ENCODE assay signal across 12 mouse cellular contexts in the genomic region with DNA sequence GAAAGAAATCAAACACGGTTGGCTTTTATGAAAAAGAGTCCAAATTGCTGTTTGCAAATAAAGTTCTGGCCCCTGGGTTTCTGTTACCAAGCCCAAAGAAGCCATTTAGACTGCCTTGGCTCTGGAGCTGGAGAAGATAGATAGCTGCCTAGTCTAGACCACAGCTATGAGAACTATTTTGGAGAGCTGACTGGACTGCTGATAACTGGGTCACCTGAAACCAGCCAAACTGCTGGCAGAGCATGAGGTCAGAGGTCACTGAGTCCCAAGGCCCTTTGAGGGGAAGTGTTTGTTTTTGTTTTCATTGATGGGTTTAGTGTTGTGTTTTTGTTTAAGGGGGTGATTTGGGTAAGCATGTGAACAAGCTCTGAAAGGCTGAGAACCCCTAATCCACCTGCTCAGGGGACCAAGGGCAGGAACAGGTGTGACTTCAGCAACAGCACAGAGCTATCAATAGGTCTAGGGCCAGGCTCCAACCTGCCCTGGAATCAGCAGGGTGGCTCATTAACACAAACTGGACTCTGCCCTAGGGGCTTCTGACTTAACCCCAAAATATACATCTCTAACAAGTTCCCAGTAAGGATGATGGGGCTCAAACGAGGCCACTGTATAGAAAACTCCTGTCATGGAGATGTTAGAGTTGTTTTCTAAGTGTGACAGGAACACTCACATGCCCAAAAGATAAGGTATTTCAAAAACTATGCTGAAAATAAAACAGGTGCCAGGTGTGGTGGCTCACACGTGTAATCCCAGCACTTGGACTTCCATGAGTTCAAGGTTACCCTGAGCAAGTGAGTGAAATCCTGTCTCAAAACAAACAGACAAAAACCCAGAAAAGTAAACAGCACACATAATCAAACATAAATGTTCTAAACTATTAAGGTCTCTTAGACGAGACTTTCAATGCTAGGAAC. TPM values are rescaled to one million over a fixed set of nuclear protein-coding genes. Genes with fewer than 3 reads are reported as not detected.
A peak's percentile ranks its signal among the peaks of the same experiment; 100 is the strongest.
DNase-seq lines count a peak whose midpoint lies in the region; ATAC-seq lines count a peak whose summit lies in the region.
"Had no signal": no experiment of that assay in that cellular context is flagged by ENCODE, and none has a peak within 500 bp of the region (broad histone marks: within the 10 kb centered on the region; RNA-seq: fewer than 3 reads in every experiment).

No protein-coding gene starts in this region.

- H3K27ac ChIP-seq in heart, embryonic 11.5 days (ENCODE audit: low read depth, low read length) = no peak overlapping the region
- H3K27ac ChIP-seq in heart, embryonic 10.5 days = 0 out of 2 replicates have a peak overlapping the region, but pooled peaks have one; percentile 56
- no peak overlapping the region for H3K27ac ChIP-seq in midbrain, embryonic 10.5 days (replicated peaks)
- H3K27ac ChIP-seq: forebrain, embryonic 12.5 days; hindbrain, embryonic 14.5 days; layer of hippocampus, adult 2 months had no signal

- no peaks in the 10 kb centered on the region for H3K9me3 ChIP-seq in heart, embryonic 11.5 days (replicated peaks; ENCODE audit: control insufficient read depth, low read length)
- H3K9me3 ChIP-seq in heart, embryonic 10.5 days = no peaks in the 10 kb centered on the region
- no peaks in the 10 kb centered on the region for H3K9me3 ChIP-seq in midbrain, embryonic 10.5 days (replicated peaks)
- H3K9me3 ChIP-seq: forebrain, embryonic 12.5 days had no signal

- H3K4me2 ChIP-seq in heart, embryonic 11.5 days = no peak overlapping the region
- H3K4me2 ChIP-seq: forebrain, embryonic 12.5 days; hindbrain, embryonic 14.5 days had no signal

- DNase-seq in heart, adult 18-20 months = peak; percentile 33 to 50
- DNase-seq in urinary bladder, postnatal 14 days (ENCODE audit: low spot score) = peak; percentile 8
- no peak for DNase-seq in urinary bladder, postnatal 10 days (ENCODE audit: low spot score)
- DNase-seq in heart, embryonic 10.5 days (ENCODE audit: low spot score) = no peak
- no peak for DNase-seq in midbrain, embryonic 10.5 days (ENCODE audit: low spot score)
- DNase-seq in cerebellum, adult 9-11 months = no peak
- no peak for DNase-seq in frontal cortex, postnatal 14 days (ENCODE audit: low spot score in 2 of 2)

- 57% methylated on average over 4 of the region's 4 CpGs for WGBS in heart, embryonic 11.5 days (ENCODE audit: insufficient replicate concordance)
- 61% methylated on average over 4 of the region's 4 CpGs for WGBS in heart, embryonic 10.5 days
- WGBS in midbrain, embryonic 10.5 days = 65% methylated on average over 4 of the region's 4 CpGs

- no peaks in the 10 kb centered on the region for H3K36me3 ChIP-seq in heart, embryonic 11.5 days (ENCODE audit: control insufficient read depth, insufficient read depth, low read length)
- no peaks in the 10 kb centered on the region for H3K36me3 ChIP-seq in heart, embryonic 10.5 days
- H3K36me3 ChIP-seq in midbrain, embryonic 10.5 days = no peaks in the 10 kb centered on the region
- H3K36me3 ChIP-seq: forebrain, embryonic 12.5 days had no signal

- H3K27me3 ChIP-seq in heart, embryonic 11.5 days (ENCODE audit: control insufficient read depth, insufficient read depth, low read length) = no peaks in the 10 kb centered on the region
- H3K27me3 ChIP-seq in heart, embryonic 10.5 days (ENCODE audit: insufficient read depth, poor library complexity, severe bottlenecking) = no peaks in the 10 kb centered on the region
- no peaks in the 10 kb centered on the region for H3K27me3 ChIP-seq in midbrain, embryonic 10.5 days (ENCODE audit: low read depth, poor library complexity, severe bottlenecking)
- H3K27me3 ChIP-seq: forebrain, embryonic 12.5 days had no signal

- no peak for ATAC-seq in heart, embryonic 11.5 days (replicated peaks; ENCODE audit: insufficient number of reproducible peaks, low FRiP score, low TSS enrichment)

- H3K9ac ChIP-seq in heart, embryonic 11.5 days (ENCODE audit: low read depth, low read length) = no peak overlapping the region
- H3K9ac ChIP-seq: forebrain, embryonic 12.5 days; hindbrain, embryonic 14.5 days had no signal

- H3K4me1 ChIP-seq in heart, embryonic 11.5 days (ENCODE audit: control insufficient read depth, insufficient read depth, low read length) = peaks cover 8% of the 10 kb centered on the region; the same call in 1 of the 2 replicates
- peaks cover 22% of the 10 kb centered on the region for H3K4me1 ChIP-seq in heart, embryonic 10.5 days
- H3K4me1 ChIP-seq in midbrain, embryonic 10.5 days = peaks cover 4% of the 10 kb centered on the region; the same call in 1 of the 2 replicates
- H3K4me1 ChIP-seq: forebrain, embryonic 12.5 days had no signal

- H3K4me3 ChIP-seq in heart, embryonic 11.5 days (ENCODE audit: low read depth, low read length) = no peak overlapping the region
- no peak overlapping the region for H3K4me3 ChIP-seq in heart, embryonic 10.5 days
- H3K4me3 ChIP-seq in midbrain, embryonic 10.5 days = no peak overlapping the region
- H3K4me3 ChIP-seq: forebrain, embryonic 12.5 days; layer of hippocampus, adult 2 months had no signal

RNA-seq across cellular contexts. Expression of gene Fam160a1, which starts 3.7 kb away (rescaled TPM):
- total RNA-seq in heart, adult 18-20 months (2021) = 10 to 100 TPM; 47.6 to 48.0 TPM
- 2.7 and 3.4 TPM in 2 replicates for polyA plus RNA-seq in heart, embryonic 11.5 days (2014; fragmentation: Nextera tagmentation; extraction: Ambion mirVana)
- 1.7 and 2.1 TPM in 2 replicates for polyA plus RNA-seq in heart, embryonic 10.5 days (2016; fragmentation: Nextera tagmentation; extraction: Ambion mirVana)
- polyA plus RNA-seq in midbrain, embryonic 10.5 days (2016; fragmentation: Nextera tagmentation; extraction: Ambion mirVana) = 0.27 and 0.50 TPM in 2 replicates
- total RNA-seq: megakaryocyte, adult 5-6 weeks had no signal

Comparison
In these comparisons a context has a peak if more than half of its experiments do, and no peak if none do; other contexts are left out.
1. DNase-seq: peak in heart, adult 18-20 months (2 of 2) and urinary bladder, postnatal 14 days (single experiment); none in urinary bladder, postnatal 10 days (single experiment), heart, embryonic 10.5 days (single experiment), midbrain, embryonic 10.5 days (single experiment), cerebellum, adult 9-11 months (single experiment) and frontal cortex, postnatal 14 days (0 of 2).